Mouse (Mus musculus) heart, postnatal 14 days (tissue): ENCODE data around the gene Cmtm8. TPM values are rescaled to one million over a fixed set of nuclear protein-coding genes. Genes with fewer than 3 reads are reported as not detected.
A peak's percentile ranks its signal among the peaks of the same experiment; 100 is the strongest.

ENCODE experiments used
- DNase-seq, 2 experiments: peaks; one replicate each; pipeline ENCODE4 v3.0.0; 2021 to 2022
- intact Hi-C: fragments of 180-260 bp; cut with DNase I; formaldehyde crosslinking; loops from one replicate; pipeline ENCODE4 v1.15.1; 2025
- total RNA-seq, 2 experiments: library from RNA; stranded (reverse); gene quantifications; 2 replicates each; pipeline ENCODE4 v1.2.3; 2021

The Cmtm8 gene
- total RNA-seq, 2 experiments from 2014 or later, result 12.8 to 15.0 TPM

DNA sequence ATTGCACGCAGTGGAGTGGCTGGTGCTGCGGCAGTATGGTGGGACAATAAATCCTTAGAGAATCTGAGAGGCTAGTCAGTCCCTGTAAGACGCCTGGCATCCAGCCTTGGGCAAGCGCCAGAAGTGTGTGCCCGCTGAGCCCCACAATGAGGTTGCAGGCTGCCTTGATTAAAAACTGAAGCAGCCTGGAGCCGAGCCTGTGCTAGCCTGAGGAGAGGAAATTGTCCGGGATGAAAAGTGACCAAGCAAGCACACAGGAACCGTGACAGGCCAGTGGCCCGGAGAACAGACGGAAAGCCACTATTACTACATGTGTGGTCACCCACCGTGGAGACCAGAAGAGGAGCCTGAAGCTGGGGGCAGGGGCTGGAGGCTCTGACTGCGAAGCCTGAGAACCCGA lies 76.9 kb downstream of the Cmtm8 start:
- intact Hi-C loops, result no loop called here
- no peak for DNase-seq

DNA sequence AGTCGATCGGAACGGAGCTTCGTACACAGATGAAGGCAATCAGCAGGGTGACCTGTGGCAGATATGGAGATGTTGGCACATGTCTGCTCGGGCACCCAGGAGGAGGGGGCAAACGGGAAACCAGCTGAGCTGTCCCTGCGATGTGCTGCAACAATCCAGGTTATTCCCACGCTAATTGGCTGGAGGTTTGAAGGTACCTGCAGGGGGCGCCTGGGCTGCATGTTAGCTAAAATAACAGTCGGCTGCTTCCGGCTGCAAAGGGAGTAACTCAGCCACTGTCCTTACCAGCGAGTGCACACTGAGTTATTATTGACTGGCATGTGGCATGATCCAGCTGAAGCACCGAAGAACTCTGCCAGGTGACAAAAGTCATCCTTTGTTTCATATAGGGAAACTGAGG lies 80.6 kb downstream of the Cmtm8 start:
- DNase-seq, result peak; percentile 31 to 50
- intact Hi-C loops, result no loop called here

DNA sequence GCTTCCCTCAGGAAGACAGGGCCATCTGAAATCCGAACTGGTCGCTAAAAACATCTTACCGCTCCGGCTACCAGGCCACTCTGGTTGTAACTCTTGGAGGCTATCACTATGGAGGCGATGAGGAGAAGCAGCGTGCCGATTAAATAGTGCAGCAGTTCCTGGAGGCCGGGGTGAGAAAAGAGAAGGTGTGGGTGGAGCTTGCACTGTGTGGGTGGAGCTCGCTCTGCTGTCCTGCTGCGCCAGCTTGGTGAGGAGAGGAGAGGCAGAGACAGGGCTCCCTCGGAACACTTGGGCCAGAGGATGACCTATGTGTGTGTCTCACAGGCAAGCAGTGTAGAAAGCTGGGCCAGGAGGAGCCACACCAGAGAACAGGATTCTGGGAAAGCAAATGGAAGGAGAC lies 82.1 kb downstream of the Cmtm8 start:
- intact Hi-C loops, result no loop called here
- DNase-seq, result no peak

DNA sequence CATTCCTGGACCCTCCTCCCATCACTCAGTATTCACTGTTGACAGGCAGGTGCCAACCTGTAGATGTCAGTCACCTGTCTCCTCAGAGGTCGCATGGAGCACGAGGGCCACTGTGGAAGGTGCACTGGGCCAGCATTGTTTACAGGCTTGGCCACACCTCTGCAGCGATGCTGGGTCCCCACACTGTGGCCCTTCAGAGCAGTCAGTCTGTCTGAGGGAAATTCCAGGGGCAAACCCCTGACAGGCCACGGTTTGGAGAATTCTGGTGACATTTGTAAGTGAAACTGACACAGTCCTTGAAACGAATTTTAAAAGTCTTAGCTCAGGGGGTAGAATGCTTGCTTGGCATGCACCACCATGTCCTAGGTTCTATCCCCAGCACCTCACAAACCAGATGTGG lies 83.6 kb downstream of the Cmtm8 start:
- DNase-seq, result no peak
- intact Hi-C loops, result no loop called here

DNA sequence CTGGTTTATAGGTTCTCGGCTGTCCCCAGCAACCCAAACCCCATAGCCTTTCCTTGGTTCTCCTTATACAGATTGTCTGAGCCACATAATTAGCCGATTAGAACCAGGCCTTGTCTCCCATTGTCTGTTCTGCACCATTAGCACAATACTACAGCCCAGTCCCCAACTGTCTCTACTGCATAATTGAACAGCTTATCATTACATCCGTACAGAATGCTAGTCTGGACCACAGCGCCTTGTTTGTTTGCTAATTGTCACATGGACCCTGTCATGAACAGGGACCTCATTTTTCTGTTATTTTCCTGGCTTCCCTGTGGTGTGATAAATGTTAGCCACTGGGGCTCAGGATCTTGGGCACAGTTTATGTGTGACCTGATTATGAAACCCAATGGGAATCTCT lies 84.1 kb downstream of the Cmtm8 start:
- intact Hi-C loops, result no loop called here
- no peak for DNase-seq

DNA sequence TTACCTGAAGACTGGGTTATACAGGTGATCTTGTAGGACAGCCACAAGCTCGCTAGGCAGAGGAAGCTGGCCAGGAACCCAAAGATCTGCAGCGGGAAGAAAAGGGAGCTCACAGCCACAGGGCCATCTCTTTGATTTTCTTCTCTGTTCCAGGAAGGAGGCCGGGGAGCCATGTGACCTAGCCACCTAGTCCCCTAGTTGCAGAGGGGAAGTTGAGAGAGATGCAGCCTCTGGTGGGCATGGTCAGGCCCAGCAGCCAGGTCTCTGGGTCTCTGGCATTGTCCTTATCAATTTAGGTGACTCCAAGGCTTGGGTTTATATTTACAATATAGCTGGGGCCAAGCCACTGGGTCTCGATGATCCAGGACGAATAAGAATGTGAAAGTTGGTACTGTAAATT lies 85.2 kb downstream of the Cmtm8 start:
- DNase-seq, result no peak
- intact Hi-C loops, result no loop called here

DNA sequence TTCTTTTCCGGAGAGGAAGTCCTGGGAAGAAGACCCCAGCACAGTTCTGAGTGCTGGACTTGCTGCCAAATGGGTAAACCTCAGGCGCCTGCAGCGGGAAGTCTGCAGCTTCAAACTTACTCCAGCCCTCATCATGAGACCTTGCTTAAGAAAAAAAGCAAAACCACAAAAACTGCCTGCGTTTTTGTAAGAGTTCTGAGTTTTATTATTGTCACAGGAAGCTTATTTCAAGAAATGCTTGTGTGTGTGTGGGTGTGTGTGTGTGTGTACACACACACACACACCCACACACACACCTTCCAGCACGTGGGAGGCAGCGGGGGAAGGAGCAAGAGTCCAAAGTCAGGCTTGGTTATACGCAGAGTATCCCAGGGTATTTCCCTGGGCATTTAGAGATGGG lies 85.7 kb downstream of the Cmtm8 start:
- intact Hi-C loops, result no loop called here
- no peak for DNase-seq

DNA sequence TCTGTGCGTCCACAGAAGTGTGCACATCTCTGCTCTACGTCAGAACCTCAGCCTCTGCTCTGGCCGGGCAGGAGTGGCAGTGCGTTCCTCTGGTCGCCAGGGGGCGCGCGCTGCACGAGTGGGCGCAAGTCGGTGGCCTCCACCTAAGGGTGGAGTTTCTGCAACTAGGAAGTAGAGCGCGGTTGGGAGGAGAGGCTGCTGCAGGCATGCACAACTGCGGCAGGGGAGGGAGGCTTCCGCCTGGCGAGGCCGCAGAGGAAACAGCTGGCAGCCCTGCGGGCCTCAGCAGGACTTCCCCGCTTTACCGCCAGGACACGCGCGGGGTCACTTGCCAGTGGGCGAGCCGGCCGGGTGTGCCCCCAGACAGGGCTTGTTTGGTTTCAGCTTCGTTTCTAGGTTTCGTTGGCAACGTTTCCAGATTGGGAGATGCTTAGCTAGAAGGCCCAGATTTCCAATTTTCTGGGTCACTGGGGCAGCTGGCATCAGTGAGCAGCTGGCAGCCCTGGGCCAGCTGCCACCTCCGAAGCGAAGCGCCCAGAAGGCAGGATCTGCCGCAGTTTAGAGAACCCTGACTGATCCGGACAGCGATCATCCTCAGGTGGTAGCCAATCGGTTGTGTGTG lies 91.0 kb downstream of the Cmtm8 start:
- peak; percentile 95 to 98 for DNase-seq
- intact Hi-C loops, result loop anchor here (5.0 kb wide), 1 partner anchor 134 kb away; no protein-coding TSS in a partner anchor

DNA sequence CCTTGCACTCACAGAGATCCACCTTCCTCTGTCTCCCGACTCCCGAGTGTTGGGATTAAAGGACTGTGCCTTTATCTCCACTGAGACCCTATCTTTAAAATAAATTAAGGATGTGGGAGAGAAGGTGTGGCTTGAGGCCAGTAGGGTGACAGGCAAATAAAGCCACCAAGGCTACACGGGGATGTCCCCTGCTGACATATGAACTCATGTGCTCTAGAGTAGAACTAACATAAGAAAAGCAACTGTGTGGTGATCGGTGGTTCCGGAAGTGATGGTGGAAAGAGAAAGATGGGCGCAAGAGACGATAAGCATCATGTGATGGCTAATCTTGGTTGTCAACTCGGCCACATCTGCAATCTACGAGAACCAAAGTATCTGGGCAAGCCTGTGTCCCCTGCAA lies 91.6 kb downstream of the Cmtm8 start:
- intact Hi-C loops, result loop anchor here (5.0 kb wide), 1 partner anchor 135 kb away; no protein-coding TSS in a partner anchor
- no peak for DNase-seq

DNA sequence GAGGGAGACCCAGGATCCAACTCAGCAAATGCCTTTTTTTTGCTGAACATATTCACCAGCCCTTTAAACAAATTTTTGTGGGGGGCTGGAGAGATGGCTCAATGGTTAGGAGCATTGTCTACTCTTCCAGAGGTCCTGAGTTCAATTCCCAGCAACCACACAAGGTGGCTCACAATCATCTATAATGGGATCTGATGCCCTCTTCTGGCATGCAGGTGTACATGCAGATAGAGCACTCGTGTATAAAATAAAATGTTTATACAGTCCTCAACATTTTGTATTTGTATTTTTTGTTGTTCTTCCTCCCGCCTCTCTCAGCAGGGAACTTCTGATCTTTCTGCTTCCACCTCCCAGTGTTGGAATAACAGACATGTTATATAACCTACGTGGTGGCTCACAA lies 92.4 kb downstream of the Cmtm8 start:
- no peak for DNase-seq
- intact Hi-C loops, result loop anchor here (5.0 kb wide), 1 partner anchor 136 kb away; no protein-coding TSS in a partner anchor

DNA sequence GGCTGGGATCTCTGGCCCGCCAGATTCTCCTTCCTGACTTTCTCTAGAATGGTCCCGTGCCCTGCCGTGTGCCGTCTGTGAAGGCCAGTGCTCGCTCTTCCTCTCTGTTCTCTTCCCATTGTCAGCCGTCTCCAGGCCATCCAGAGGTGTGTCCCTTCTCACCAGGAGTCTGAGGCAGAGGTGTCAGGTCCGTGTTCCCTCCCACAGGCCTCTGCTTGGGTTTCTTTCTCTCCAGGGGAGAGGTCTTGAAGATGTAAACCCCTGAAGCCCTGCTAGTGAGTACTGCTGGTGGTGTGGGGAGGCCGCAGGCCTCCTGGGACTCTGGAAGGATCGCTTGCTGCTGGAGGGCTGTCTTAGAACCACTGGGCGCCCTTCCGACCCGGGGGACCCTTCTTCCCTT lies 96.5 kb downstream of the Cmtm8 start:
- intact Hi-C loops, result no loop called here

DNA sequence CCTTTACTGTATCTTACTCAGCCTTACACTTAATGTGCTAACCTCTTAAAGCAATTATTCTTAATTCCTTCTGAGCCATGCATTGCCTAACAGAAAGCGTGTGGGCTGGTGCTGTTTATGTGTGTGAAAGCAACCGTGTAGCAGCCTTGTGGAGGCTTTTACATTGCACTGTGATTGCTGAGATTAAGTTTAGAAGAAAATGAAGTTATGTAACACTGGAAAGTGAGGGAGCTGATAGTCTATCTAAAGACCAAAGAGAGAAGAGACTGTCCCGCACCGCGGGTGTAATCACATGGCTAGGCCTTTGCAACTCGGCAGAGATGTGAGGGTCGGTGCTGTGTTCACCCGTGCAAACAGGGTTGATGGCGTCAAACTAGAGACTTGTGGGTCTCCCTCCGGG lies 96.9 kb downstream of the Cmtm8 start:
- DNase-seq, result no peak
- intact Hi-C loops, result no loop called here

More for the DNA sequence above, 96.5 kb downstream of the Cmtm8 start:
- DNase-seq, result no peak

DNA sequence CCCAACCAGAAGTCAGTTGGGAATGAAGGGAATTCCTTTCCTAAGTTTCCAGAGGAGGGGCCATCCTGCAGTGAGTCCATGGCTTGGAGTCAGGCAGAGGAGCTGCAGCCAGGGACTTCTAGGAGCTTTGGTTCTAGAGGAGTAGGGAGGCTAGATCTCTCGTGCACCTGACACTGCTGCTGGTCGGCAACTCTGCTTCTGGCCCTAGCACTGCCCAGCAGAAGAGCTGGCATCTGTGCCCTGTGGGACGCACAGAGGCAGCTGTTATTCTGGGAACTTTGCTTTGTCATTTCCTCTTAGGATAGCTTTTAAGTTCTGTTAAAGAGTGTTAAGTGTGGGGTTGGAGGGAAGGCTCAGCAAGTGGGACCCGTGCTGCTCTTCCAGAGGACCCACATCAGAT lies 98.3 kb downstream of the Cmtm8 start:
- DNase-seq, result no peak
- intact Hi-C loops, result no loop called here

DNA sequence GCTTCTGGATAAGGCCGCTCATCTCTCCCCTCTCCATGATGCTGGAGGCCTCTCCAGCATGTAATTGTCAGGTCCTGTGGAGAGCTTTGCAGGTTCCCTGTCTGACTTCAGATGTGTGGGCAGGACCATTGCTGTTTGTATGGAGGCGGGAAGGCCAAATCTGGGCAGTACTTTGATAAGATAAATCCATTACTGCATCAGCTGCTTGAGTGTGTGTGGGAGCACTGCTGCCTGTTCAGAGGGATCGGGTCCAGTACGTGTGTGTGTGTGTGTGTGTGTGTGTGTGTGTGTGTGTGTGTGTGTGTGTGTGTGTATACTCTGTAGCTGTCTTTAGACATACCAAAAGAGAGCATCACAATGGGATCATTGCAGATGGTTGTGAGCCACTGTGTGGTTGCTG lies 98.8 kb downstream of the Cmtm8 start:
- intact Hi-C loops, result no loop called here
- DNase-seq, result no peak

DNA sequence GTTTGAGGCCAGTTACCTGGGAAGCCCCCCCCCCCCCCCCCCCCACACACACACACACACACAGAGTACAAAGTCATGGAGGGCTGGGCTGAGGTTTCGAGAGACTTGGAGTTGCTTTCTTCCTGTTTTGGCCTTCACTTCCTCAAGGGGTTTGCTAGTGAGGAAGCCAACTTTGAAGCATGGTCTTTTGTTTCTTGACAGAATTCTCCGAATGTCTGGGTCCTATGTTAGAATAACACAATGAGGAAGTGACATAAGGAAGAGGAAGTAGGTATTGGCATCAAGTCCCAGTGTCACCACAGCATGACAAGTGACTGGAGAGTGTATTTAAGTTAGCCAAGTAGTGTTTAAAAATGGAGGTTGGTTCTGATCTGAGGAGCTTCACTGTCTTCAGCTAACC lies 101.2 kb downstream of the Cmtm8 start:
- intact Hi-C loops, result no loop called here
- no peak for DNase-seq

DNA sequence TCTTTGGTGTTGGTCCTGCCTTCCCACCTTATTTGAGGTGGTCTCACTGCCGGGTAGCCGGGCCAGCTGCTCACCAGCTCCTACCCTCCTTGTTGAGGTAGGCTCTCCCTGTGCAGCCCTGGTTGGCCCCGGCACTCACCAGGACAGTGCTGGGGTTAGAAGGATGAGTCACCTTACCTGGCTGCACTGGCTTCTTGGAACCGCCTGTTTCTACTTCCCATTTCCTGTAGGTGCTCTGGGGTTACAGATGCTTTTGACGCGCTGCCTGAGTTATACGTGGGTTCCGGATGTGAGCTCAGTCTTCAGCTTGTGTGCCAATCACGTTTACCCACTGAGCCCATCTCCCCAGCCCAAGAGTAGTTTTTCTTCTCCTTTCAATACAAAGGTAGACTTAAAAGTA lies 103.6 kb downstream of the Cmtm8 start:
- no peak for DNase-seq
- intact Hi-C loops, result no loop called here

Other genes with a start within 250 kb of the Cmtm8 start
- 10 to 100 TPM; 22.5 to 25.5 TPM for gene Cnot10, start 204.0 kb downstream of the Cmtm8 start, total RNA-seq
- 10 to 100 TPM; 76.2 to 78.2 TPM for gene Dync1li1, start 155.4 kb downstream of the Cmtm8 start, total RNA-seq
- 10 to 100 TPM; 28.4 to 30.4 TPM for gene Cmtm6, start 113.0 kb downstream of the Cmtm8 start, total RNA-seq
- gene Cmtm7, start 62.3 kb downstream of the Cmtm8 start, total RNA-seq, result 10 to 100 TPM; 14.9 to 21.4 TPM
- gene Gpd1l, start 89.8 kb upstream of the Cmtm8 start, total RNA-seq, result 10 to 100 TPM; 38.0 to 38.9 TPM
- 1 to 10 TPM; 2.9 to 3.2 TPM for gene Osbpl10, start 134.4 kb upstream of the Cmtm8 start, total RNA-seq
- gene Rps27rt, start 138.6 kb upstream of the Cmtm8 start, total RNA-seq, result 10 to 100 TPM; 13.5 to 32.5 TPM